Mouse (Mus musculus) liver, adult 2 months (tissue): ENCODE data around the gene Ucn2.

ENCODE experiments used
- CTCF ChIP-seq: fragments of 200-500 bp; IDR thresholded peaks from 2 replicates; pipeline ENCODE4 v1.5.1; 2011; ENCODE audit warnings: low read depth, low read length, control low read depth
- POLR2A ChIP-seq: fragments of 200-500 bp; IDR thresholded peaks from 2 replicates; pipeline ENCODE4 v1.6.1; 2011; ENCODE audit warnings: low read length, control low read depth; ENCODE audit not compliant: insufficient read depth; ENCODE audit errors: extremely low read depth

- TF ChIP-seq CTCF (no peak), POLR2A (no peak)
These were observed 32.7 kb upstream of the Ucn2 start, which contains the start of gene Col7a1 for GRCm38 (mm10) chr9:108953081-108953636.
